Mouse (Mus musculus) intestine, embryonic 16.5 days (tissue): ENCODE measurements around the gene Socs3. TPM values are rescaled to one million over a fixed set of nuclear protein-coding genes. Genes with fewer than 3 reads are reported as not detected.
A peak's percentile ranks its signal among the peaks of the same experiment; 100 is the strongest.

Experiments used
- ATAC-seq: fragments of 200-750 bp; cut with Nextera tagmentation; 2 replicates; pipeline ENCODE4 v1.8.0; 2017; ENCODE audit warnings: moderate TSS enrichment, moderate library complexity
- H3K27ac ChIP-seq: fragments of 300-500 bp; sonication (generic); 2 replicates; pipeline ENCODE4 v1.5.1; 2014; ENCODE audit warnings: mild to moderate bottlenecking, low read length
- H3K27me3 ChIP-seq: fragments of 300-500 bp; sonication (generic); replicated peaks from 2 replicates; pipeline ENCODE4 v1.6.1; 2014; ENCODE audit warnings: low read length, control low read depth, mixed read lengths; ENCODE audit not compliant: control insufficient read depth, insufficient read depth
- H3K36me3 ChIP-seq: fragments of 300-500 bp; sonication (generic); 2 replicates; pipeline ENCODE4 v1.6.1; 2014; ENCODE audit warnings: low read length, control low read depth; ENCODE audit not compliant: control insufficient read depth, insufficient read depth
- H3K4me1 ChIP-seq: fragments of 300-500 bp; sonication (generic); 2 replicates; pipeline ENCODE4 v1.6.1; 2014; ENCODE audit warnings: low read length, control low read depth, mixed read lengths; ENCODE audit not compliant: control insufficient read depth, insufficient read depth
- H3K4me2 ChIP-seq: fragments of 300-500 bp; sonication (generic); 2 replicates; pipeline ENCODE4 v1.6.1; 2014; ENCODE audit warnings: low read depth, low read length, control low read depth
- H3K4me3 ChIP-seq: fragments of 300-500 bp; sonication (generic); 2 replicates; pipeline ENCODE4 v1.5.1; 2014; ENCODE audit warnings: mild to moderate bottlenecking, low read length
- H3K9ac ChIP-seq: fragments of 300-500 bp; sonication (generic); 2 replicates; pipeline ENCODE4 v1.6.1; 2014; ENCODE audit warnings: low read depth, low read length
- H3K9me3 ChIP-seq: fragments of 300-500 bp; sonication (generic); 2 replicates; pipeline ENCODE4 v1.6.1; 2016; ENCODE audit warnings: low read length, control low read depth; ENCODE audit not compliant: control insufficient read depth
- WGBS: fragments of 180-500 bp; shearing (Covaris S2); extraction: QIAGEN DNeasy Blood & Tissue Kit; methylation state at CpG from one replicate; pipeline ENCODE4 v1.1.7; 2014; 5-methylcytosine and 5-hydroxymethylcytosine counted together
- polyA plus RNA-seq: library from polyadenylated mRNA; unstranded; fragments of >200 nt; fragmentation: Nextera tagmentation; extraction: Ambion mirVana; gene quantifications from 2 replicates; pipeline ENCODE4 v1.2.1, GENCODE M21; 2015

The Socs3 gene
- polyA plus RNA-seq, 1 experiment from 2014 or later = 18.9 TPM

DNA sequence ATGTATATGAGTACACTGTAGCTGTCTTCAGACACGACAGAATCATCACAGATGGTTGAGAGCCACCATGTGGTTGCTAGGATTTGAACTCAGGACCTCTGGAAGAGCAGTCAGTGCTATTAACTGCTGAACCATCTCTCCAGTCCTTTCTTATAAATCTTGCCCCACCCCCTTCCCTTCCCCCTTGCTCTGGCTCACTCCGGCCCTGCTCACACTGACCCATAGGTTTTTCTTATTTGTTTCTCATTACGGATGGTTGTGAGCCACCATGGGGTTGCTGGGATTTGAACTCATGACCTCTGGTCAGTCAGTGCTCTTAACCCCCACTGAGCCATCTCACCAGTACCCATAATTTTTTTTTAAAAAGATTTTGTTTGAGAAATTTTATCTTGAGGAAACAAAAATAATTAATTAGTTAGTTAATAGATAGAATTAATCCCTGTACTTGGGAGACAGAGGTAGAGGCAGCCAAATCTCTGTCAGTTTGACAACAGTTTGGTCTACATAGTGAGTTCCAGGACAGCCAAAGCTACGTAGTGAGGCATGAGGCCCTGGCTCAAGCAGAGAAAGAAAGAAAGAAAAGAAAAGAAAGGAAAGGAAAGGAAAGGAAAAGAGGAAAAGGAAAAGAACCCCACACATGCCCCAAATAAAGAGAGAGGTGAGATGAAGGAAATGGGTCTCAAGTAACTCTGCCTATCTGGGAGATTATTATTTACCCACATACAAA, 30.7 kb downstream of the Socs3 start:
- Histone ChIP-seq H3K27me3 (no peaks in the 10 kb centered on the region), H3K4me1 (peaks cover 46% of the 10 kb centered on the region), H3K36me3 (no peaks in the 10 kb centered on the region), H3K9ac (no peak overlapping the region), H3K9me3 (no peaks in the 10 kb centered on the region), H3K4me2 (no peak overlapping the region), H3K27ac (peak overlapping the region; percentile 77), H3K4me3 (no peak overlapping the region)
- ATAC-seq = no peak
- WGBS = 45% methylated on average over 4 of the region's 4 CpGs

- 24% methylated on average over 8 of the region's 8 CpGs for WGBS
- Histone ChIP-seq H3K4me1 (peaks cover 72% of the 10 kb centered on the region), H3K36me3 (no peaks in the 10 kb centered on the region), H3K4me2 (peak overlapping the region; percentile 23; the same call in 1 of the 2 replicates), H3K9me3 (no peaks in the 10 kb centered on the region), H3K4me3 (peak overlapping the region; percentile 1; the same call in 1 of the 2 replicates), H3K27me3 (no peaks in the 10 kb centered on the region), H3K27ac (peak overlapping the region; percentile 91), H3K9ac (peak overlapping the region; percentile 49)
- ATAC-seq = peak; percentile 12; the same call in 1 of the 2 replicates
Measured at GRCm38 (mm10) chr11:117936202-117936601, 33.6 kb downstream of the Socs3 start.

GRCm38 (mm10) chr11:117935616-117936015, 34.2 kb downstream of the Socs3 start:
- 61% methylated on average over 9 of the region's 9 CpGs for WGBS
- H3K36me3 ChIP-seq = no peaks in the 10 kb centered on the region
- peaks cover 75% of the 10 kb centered on the region for H3K4me1 ChIP-seq
- no peak overlapping the region for H3K4me3 ChIP-seq
- peak overlapping the region; percentile 9 for H3K4me2 ChIP-seq
- no peaks in the 10 kb centered on the region for H3K9me3 ChIP-seq
- H3K27me3 ChIP-seq = no peaks in the 10 kb centered on the region
- no peak for ATAC-seq
- H3K27ac ChIP-seq = peak overlapping the region; percentile 91
- peak overlapping the region; percentile 31 for H3K9ac ChIP-seq

GRCm38 (mm10) chr11:117934576-117935368, 35.1 kb downstream of the Socs3 start:
- Histone ChIP-seq H3K4me2 (0 out of 2 replicates have a peak overlapping the region, but pooled peaks have one; percentile 4), H3K27ac (peak overlapping the region; percentile 91), H3K9me3 (no peaks in the 10 kb centered on the region), H3K27me3 (no peaks in the 10 kb centered on the region), H3K9ac (peak overlapping the region; percentile 31), H3K4me1 (peaks cover 71% of the 10 kb centered on the region), H3K36me3 (no peaks in the 10 kb centered on the region), H3K4me3 (no peak overlapping the region)
- no peak for ATAC-seq
- 57% methylated on average over 5 of the region's 5 CpGs for WGBS

DNA sequence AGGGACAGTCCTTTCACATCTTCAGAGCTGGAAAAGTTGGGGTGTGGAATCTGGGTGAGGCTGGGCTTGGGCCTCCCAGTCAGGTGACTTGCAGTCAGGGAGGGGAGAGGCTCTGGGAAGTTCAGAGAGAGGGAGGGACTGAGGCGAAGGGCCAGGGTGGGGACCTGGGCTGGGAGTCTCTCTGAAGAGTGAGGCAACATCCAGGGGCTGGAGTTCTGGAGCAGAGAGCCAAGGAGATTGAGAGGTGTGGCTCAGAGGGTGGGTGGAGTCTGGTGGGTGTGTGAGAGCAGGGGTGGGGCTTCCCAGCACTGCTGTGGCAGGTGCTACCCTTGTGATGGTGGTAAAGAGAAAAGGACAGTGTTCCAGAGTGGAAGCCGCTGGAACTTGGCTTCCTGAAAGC, 35.7 kb downstream of the Socs3 start:
- H3K9ac ChIP-seq = peak overlapping the region; percentile 31; the same call in 1 of the 2 replicates
- no peaks in the 10 kb centered on the region for H3K9me3 ChIP-seq
- WGBS = 43% methylated on average over 2 of the region's 2 CpGs
- no peak overlapping the region for H3K4me3 ChIP-seq
- H3K27me3 ChIP-seq = no peaks in the 10 kb centered on the region
- peaks cover 67% of the 10 kb centered on the region for H3K4me1 ChIP-seq
- ATAC-seq = peak; percentile 89
- no peaks in the 10 kb centered on the region for H3K36me3 ChIP-seq
- peak overlapping the region; percentile 91 for H3K27ac ChIP-seq
- H3K4me2 ChIP-seq = 0 out of 2 replicates have a peak overlapping the region, but pooled peaks have one; percentile 20

GRCm38 (mm10) chr11:117932195-117932594, 37.7 kb downstream of the Socs3 start:
- Histone ChIP-seq H3K4me1 (peaks cover 61% of the 10 kb centered on the region), H3K4me3 (0 out of 2 replicates have a peak overlapping the region, but pooled peaks have one; percentile 1), H3K36me3 (no peaks in the 10 kb centered on the region), H3K27ac (peak overlapping the region; percentile 91), H3K9me3 (no peaks in the 10 kb centered on the region), H3K4me2 (peak overlapping the region; percentile 40; the same call in 1 of the 2 replicates), H3K27me3 (no peaks in the 10 kb centered on the region), H3K9ac (peak overlapping the region; percentile 54)
- WGBS = 24% methylated on average over 4 of the region's 4 CpGs
- peak; percentile 62 for ATAC-seq

DNA sequence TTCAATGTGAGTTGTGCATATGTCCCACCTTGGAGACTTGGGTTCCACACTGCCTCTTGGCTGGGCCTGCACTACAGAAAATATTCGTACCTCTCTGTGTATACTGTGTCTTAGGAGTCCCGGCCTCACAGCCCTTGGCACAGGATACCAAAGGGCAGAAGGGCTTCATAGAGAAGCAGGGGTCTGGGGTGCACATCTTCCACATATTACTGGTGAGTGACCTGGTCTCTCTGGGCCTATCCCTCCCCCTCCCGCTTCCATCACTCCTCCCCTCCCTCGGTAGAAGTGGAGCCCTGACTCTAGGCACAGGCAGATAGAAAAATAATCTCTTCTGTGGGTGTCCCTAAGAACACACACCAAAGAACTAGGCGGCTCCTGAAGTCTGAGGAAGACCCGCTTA, 38.3 kb downstream of the Socs3 start:
- no peak for ATAC-seq
- Histone ChIP-seq H3K4me3 (no peak overlapping the region), H3K27ac (peak overlapping the region; percentile 91), H3K36me3 (no peaks in the 10 kb centered on the region), H3K9me3 (no peaks in the 10 kb centered on the region), H3K27me3 (no peaks in the 10 kb centered on the region), H3K9ac (no peak overlapping the region; the same call in 1 of the 2 replicates), H3K4me2 (no peak overlapping the region), H3K4me1 (peaks cover 58% of the 10 kb centered on the region)
- WGBS = 62% methylated on average over 6 of the region's 6 CpGs

DNA sequence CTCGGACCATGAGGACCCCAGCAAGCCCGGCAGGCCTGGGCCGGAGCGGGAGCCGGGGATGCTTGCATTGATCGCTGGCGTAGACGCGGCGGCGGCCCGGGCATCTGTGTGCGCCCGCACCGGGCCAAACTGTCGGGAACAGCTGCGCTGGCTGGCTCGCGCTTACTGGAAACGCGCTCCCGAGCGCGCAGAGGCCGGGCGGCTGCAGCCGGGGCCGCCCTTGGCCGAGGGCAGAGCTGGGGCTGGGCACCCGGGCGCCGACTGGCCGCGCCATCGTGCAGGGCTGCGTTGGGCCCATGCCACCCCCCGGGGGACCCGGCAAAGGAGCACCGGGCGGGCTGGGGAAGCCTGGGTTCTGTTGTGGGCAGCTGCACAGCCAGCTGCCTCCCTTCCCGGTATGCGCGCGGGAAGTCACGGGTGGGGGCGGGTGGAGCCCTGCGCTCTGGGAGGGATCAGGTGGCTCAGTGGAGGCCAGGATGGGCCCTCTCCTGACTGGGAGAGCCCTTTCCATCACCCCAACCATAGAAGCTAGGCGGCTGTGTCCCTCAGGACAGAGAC, 39.0 kb downstream of the Socs3 start:
- H3K36me3 ChIP-seq = no peaks in the 10 kb centered on the region
- H3K4me1 ChIP-seq = peaks cover 50% of the 10 kb centered on the region
- H3K27me3 ChIP-seq = no peaks in the 10 kb centered on the region
- peak overlapping the region; percentile 76 for H3K4me2 ChIP-seq
- H3K4me3 ChIP-seq = peak overlapping the region; percentile 47
- H3K9me3 ChIP-seq = no peaks in the 10 kb centered on the region
- no peak overlapping the region for H3K27ac ChIP-seq
- H3K9ac ChIP-seq = peak overlapping the region; percentile 70
- 0 out of 2 replicates have a peak, but pooled peaks have one; percentile 8 for ATAC-seq
- 1% methylated on average over 48 of the region's 48 CpGs for whole genome bisulfite sequencing

- H3K9me3 ChIP-seq = no peaks in the 10 kb centered on the region
- ATAC-seq = no peak
- WGBS = 90% methylated on average over 1 of the region's 1 CpGs
- no peaks in the 10 kb centered on the region for H3K36me3 ChIP-seq
- H3K27me3 ChIP-seq = no peaks in the 10 kb centered on the region
- no peak overlapping the region for H3K9ac ChIP-seq
- no peak overlapping the region for H3K4me2 ChIP-seq
- no peak overlapping the region for H3K4me3 ChIP-seq
- peaks cover 2% of the 10 kb centered on the region; the same call in 1 of the 2 replicates for H3K4me1 ChIP-seq
- H3K27ac ChIP-seq = no peak overlapping the region
Measured at GRCm38 (mm10) chr11:117925541-117925940, 44.3 kb downstream of the Socs3 start.
